Mouse (Mus musculus) urinary bladder, postnatal 10 days (tissue): Measurements from ENCODE around the gene Pigv.

Experiments used
- DNase-seq: peaks from one replicate; pipeline ENCODE4 v3.0.0; 2022; ENCODE audit warnings: low spot score

The Pigv gene

DNA sequence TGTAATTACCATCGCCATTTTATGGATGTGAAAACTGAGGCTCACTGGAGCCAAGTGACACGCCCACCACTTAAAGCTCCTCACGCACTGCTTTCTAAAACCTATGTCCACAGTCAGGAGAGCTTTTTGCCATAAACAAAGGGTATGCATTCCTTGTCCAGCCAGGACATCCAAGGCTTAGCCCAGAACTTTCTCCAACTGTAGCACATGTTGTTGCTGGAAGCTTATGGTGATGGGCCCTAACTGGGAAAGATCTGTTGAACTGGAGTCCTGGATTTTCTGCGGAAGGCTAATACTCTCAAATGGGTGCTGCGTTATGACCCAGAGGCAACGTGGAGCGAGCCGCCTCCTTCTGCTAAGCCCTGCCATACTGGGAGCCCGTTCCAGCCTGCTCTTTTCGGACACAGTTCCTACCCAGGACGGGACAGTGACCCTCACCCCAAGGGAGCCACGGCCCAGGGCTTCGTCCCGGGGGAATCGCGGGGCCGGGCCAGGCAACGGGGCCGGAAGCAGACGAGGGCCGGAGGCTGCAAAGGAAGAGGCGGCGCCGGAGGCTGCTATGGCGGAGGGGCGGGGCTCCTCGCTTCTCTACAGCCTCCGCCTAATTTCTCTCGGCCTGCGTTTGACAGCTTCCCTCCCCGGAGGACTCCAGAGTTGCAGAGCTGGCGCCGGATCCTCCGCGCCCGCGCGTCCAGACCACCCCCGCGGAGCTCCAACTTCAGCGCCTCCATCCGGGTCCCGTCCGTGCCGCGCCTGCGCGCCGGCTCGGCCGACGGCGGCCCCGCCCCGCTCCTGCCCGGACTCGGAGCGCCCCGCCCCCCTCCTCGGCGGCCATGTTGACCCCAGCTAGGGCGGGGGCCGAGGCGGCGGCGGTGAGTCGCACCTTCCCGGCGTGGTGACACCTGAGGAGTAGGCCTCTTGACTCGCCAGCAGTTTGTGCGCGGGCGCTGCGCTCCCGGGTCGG, at the start of gene Pigv:
Gene Pigv, minus strand, starts transcription at position 767 of the 964 bp plus-strand sequence.
- DNase-seq = peak; percentile 79

DNA sequence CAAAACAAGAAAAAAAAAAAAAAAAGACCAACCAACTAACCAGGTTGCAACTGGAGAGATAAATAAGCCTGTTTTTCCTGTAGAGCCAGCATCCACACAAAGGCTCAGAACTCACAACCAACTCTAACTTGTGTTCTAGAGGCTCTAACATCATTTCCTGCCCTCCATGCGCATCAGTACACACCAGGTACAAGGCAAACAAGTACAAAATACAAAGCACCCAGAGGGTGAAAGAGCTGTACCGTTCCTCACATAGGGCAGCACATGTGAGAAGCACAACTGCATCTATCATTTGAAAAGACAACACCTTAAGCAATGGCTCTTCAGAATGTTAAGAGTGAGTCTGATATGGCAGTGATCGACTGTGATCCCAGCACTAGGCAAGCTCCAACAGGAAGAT, 47.3 kb upstream of the Pigv start:
- no peak for DNase-seq

DNA sequence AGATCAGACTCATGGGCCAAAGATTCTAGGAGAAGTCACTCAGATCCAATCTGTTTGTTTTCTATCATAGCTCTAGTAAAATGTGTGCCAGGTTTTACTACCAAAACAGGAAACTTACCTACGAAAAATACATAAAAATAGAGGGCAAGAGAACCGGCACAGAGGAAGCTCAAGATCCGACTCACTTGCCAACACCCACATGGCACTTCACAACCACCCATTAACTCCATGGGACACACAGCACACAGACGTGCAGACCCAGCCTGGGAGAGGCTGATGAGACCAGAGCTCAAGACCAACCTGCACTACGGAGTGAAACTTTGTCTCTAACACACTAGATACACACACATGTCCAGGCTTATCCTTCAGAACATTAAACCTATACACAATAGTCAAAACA, 40.3 kb upstream of the Pigv start:
- DNase-seq = no peak

DNA sequence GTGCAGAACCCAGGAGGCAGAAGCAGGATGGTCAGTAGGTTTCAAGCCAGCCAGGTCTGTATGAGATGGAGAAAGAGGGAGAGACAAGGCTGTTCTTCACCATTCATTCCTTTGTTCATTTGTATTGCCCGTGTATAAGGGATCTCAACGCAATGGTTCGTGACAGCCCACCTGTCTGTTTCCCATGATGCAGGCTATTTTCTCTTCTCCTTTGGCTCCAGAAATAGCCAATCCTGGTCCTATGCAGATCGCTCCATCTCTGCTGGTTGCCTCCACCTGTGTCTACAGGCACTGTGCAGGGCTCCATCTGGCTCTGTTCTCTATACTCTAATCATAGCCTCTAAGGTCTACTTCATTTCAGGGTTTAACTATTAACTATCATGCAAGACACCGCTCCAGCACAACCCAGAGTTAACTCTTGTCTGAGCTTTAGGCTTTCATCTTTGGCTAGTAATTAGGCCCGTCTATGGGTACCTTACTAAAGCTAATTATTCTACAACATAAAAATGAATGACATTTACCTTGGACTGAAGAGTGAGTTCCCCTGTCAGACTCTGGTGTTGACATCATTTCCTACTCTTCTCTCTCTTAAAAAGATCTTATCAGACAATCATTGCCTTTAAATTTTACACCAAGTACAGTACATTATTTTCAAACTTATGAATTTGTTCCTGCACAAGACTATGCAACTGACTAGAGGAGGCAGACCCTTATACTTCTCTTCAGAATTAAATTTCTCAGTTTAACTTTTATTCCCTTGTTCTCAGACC, 39.0 kb upstream of the Pigv start:
- DNase-seq = no peak

DNA sequence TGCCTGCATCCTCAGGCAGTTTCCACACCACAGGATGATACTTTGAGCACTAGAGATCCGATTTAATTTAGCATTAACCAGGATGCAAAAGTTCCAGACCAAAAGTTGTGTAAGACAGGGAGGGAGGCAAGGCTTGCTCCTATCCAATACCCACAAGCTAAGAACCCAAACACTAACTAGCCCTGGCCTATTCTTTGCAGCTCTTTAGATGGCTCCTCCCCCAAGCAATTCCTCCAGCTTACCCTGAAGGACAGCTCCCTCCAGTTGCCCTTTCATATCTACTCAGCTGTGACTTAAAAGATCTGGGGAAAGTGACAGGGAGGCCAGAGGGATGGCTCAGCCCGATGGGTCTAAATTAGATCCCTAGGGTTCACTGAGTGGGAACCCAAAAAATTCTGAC, 36.9 kb upstream of the Pigv start:
- no peak for DNase-seq

DNA sequence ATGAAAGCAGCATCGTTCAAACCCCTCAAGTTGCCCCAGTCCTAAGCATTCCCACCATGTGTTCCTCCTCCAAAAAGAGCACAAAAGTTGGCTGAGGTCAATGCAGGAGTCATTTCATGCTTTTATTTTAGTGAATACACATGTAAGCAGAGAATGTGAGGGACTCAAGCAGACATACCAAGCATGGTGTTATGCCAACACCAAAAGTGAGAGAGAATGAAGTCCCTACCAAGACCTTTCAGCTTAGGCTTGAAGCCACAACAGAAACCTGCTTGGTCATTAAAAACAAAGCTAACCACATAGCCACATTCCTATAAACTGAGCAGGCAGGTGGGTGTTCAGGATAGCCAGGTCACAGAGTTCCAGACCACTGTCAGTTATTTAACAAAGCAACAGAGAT, 35.0 kb upstream of the Pigv start:
- DNase-seq = no peak

DNA sequence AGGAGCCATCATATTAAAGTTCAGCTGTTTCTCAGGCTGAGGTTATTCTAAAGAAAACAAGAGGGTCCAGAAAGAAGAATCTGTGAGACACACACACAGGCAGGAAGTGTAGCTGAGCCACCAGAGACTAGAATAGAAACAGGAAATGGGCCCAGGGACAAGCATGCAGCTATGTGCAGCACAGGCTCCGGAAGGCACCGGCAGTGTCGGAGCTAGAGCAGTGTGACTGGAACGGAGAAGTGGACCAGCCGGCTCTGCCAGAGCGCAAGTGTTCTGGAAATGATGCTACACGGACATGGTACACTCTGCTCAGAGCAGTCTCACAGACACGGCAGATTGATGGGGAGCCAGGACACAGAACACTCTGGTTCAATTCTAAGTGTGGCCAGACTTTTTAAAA, 34.5 kb upstream of the Pigv start:
- DNase-seq = no peak

DNA sequence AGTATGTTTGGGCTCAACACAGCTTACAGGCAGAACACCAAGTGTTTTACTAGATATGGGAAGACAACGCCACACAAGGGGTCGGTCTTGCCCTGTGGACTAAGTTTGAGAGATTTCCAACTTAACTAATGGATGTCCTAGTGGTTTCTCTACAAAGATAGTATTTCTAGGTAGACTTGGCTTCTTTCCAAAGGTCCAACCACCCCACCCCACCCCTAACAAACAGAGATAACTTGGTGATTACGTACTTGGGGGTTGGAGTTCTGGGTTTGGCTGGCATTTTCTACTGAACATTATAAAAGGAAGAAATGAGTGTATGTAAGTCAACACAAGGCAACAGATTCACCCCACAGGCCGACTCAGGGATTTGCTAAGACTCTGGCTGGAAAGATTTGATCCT, 32.6 kb upstream of the Pigv start:
- no peak for DNase-seq

DNA sequence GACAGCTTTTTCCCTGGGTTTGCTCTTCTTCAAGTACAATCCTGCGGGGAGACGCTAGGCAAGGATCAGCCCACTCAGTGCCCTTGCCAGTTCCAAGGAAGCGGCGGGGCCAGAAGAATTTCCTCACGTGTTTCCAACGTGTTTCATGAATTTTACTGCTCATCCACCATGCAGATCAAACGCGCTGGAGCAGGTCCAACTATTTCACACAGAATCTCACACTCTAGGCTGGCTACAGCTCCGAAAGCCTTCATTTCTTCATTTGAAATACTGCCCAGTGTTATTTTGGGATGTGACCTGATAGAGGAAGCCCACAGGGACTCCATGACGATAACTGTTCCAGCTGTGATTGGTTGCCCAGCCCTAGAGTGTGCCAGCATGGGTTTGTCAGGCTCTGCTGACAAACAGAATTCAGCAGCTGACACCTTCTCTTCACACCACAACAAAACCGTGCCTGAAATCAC, 28.5 kb upstream of the Pigv start:
- DNase-seq = no peak

DNA sequence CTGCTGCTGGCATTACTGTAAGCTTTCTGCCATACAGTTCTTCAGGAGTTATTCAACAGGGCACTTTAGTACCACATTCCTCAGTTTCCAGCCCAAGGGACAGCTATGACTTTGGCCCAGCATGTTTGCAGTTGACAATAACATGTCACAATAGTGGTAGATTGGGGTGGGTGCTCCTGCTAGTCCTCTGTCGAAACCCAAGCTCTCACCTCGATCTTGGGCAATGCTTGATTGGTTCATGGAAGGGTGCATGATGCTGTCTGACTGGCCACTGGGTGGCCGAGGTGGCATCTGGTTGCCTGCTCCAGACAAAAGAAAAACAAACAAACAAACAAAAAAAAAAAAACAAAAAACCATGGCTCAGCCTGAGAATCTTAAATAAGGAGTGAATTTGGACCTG, 22.9 kb upstream of the Pigv start:
- no peak for DNase-seq

DNA sequence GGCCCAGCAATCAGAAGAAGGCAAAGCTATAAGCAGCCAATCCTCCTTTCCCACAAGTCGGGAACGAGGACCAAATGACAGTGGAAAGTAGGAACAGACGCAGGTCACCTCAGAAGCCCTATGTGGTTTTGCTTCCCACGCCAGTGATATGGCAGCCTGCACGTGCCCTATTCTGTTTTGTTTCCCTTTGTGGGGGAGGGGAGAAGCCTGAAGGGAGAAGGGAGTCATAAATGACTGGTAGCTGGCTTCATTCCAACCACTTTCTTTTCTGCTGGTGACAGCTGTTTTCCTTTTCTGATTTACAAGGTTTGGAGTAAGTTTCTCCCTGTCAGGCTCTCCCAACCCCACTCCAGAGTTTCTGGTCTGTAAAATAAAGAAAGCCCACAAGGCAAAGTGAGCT, 17.8 kb upstream of the Pigv start:
- no peak for DNase-seq

DNA sequence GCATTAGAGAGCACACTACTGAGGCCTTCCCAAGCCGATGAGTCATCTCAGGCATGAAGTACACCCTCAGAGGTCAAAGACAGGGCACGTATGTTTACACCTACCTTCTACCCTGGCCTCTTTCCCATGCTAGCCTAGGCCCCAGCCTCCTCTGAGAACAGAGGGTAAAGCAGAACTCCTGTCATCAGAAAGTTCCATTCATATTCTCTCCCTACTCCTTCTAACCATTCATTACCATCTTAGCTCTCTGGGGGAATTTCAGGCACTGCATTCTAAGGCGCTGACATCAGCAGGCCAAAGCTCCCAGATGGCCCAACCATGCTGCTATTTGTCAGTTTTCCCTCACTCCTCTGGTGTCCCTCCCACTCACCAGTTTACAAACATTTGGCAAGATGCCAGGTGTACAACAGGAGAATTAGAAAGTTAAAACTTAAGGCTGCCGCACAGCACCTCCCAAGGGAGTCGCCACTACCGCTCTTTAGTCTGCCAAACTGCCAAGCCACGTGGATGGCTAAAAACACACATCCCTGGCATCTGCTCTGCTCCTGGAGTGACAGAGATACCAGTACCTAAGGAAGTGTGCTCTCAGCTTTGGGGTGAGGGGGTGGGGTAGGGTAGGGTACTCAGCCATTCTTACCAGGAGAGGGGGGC, 16.1 kb upstream of the Pigv start:
- DNase-seq = no peak

DNA sequence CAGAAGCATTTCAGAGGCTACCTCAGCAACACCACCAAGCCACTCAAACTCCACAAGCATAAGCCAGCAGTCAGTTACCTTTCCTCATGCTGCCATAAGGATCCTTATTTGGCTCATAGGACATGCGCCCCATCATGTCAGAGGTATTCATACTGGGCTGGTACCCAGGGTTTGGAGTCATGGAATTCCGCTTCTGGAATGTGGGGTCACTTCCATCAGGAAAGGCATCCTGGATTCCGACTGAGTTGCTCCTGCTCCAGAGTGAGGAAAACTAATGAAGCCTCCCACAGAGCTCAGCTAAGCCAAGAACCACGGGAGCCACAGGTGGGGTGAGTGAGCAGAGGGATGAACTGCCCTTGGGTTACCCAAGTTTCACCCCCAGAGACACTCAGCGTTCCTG, 14.7 kb upstream of the Pigv start:
- no peak for DNase-seq

DNA sequence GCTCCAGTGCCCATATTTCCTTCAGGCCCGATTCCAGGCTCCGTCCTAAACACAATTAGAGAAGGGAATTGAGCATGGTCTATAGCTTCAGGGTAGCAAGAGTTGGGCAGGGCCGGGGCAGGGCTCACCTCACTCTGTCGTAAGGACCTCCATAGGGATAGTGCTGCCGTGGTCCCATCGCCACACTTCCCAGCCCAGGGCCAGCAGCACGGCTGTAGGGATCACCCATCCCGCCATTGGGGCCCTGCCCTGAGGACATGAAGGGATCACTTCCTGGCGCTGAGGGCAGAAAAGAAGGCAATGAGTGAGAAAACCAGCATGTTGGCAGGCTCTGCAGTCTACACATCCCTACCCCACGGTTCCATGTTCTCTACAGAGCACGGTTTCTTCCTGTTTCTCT, 14.1 kb upstream of the Pigv start:
- DNase-seq = no peak

DNA sequence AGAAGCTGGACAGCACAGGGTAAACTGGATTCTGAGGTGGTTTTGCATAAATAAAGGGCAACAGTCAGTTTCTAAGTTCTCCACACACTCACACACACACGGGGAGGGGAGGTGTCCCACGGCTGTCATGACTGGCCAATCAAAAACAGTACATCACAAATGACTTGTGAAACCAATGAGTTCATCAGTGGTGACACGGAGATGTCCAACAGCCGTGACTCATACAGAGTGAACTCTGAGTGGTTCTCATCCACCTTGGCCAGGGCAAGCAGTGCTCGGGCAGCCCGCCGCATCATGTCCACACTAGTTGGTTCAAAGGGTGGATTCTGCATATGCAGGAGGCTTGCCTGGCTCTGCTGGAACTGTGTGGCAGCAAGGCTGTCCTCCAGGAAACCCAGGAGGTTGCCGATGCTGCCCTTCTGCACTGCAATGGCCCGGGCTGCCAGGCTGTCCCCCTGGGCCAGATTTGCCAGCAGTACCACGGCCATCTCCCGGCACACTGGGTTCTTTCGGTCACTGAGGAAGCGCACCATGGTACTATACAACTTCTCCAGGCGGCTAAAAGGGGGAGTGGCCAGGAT, 7.8 kb upstream of the Pigv start:
- DNase-seq = no peak

DNA sequence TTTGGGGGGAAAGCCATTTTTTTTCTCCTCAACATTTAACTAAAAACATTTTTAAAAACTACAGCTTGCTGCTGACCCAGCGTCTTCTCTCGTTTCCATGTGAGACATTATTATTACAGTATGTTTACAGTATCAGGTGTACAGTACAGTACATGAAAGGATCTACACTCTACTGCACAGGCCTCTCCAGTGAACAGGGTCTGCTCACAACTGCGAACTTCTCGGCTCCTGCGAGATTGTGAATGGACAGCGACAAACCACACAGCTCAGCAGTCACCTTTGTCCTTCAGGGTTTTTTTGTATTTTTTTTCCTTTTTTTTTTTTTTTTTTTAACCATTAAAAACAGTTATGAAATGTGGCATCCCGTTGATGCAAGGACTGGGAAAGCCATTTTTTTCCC, 7.2 kb upstream of the Pigv start:
- no peak for DNase-seq

DNA sequence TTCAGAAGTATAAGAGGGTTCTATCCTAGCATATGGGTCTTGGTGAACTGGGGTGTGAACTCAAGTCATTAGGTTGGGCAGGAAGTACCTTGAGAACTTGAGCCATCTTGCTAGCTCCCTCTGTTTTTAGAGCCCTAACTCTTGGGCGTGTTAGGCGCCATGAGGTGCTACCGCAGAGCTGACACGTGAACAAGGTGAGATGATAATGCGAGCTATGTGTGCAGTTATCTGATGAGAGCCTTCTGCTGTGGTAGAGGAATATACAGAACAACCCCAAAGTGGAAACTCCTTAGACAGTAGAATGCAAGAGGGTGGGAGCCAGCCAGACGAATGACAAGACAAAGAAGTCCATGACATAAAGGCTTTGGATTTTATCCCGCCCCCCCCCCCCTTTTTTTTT, 4.8 kb upstream of the Pigv start:
- no peak for DNase-seq

DNA sequence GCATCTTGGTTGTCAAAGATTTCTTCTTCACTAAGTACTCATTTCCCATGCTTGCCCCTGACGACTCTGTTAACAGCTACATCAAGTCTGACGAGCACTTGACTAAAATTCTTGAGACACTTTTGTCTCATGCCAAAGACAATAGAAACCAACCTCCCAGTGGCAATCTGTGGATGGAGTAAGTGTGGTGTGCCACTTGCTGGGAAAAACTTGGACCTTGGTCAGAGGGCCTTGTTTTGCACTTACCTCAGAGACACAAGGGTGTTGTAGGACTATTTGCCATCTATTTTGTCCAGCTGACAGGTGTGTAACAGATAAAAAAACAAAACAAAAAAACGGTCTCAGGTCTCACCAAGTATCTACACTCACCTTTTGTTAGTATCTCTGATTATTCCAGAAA, 3.7 kb upstream of the Pigv start:
- DNase-seq = no peak

DNA sequence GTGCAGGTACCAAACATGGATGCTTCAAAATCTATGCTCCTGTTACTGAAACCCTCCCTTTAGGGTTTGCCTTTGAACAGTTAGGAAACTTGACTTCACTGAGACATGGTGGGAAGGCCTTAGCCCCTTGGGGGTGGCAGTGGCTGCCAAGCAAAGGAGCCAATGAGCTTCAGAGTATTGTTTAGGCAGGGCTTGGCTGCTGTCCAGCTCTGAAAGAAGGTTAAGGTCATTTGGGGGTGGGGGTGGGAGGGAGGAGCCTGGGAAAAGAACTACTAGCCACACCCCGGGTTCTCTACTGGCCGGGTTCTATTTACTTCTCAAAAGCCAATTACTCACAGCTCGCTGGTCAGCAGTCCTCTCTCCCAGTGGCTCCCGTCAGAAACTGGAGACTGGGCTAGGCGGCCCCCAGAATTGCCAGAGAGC, 3.2 kb upstream of the Pigv start:
- no peak for DNase-seq

DNA sequence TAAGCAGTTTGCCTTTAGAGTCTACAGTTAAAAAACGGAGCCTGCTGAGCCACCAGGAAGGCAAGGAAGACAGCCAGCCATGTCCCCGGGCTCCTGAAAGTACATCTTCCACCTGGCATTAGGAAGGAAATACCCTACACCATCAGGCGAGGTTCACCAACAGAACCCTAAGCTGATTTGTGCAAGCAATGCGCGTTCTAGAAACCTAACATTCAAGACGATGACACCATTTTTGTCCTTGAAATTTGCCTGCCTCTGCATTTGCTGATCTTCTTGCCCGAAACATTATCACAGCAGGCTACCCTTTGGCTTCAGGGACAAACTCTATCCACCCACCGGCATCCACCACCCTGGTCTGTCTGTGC, 1.9 kb upstream of the Pigv start:
- no peak for DNase-seq

DNA sequence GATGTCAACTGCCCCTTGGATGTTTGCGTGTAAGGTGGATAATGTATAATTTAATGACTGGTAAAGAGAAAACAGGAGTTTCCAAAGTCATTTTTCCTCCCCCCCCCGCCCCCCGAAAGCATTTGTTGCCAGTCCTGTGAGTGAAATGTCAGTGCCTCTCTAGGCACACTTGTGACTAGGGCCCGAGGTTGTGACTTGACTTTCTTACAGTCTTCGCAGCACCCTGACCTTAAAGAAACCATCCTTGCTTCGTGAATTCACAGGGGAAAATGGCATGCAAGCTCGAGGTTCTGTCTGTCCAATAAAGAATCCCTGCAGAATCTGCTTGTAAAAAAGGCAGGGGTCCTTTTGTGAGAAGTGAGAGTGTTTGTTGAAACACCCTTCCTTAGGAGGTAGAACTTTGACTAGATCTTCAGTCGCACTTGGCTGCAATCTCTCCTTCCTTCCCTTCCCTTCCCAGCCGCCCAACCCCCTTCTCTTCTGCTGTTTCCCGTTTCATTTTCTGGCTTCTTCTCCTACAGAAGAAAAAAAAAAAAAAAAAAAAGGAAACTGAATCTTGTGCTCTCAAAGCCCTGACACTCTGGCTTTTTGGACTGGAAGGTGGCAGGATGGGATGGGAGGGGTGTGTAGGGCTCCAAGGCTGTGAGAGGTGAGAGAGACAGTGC, 1.4 kb upstream of the Pigv start:
- DNase-seq = no peak
